Mouse (Mus musculus): Measurements from ENCODE around the gene Trim7.
"Not testable (repeated sequence)": the region's sequence is repeated elsewhere in the genome, so short reads cannot be mapped to it uniquely, and the experiment has no call there.

The Trim7 gene

GRCm38 (mm10) chr11:48825979-48826751, at the start of gene Trim7, which contains the start of gene Gm12184:
TSS of gene Trim7 (plus strand) at chr11:48826140.
TSS of gene Gm12184 (minus strand) at chr11:48826655.
- not testable (repeated sequence) for DNase-seq (ENCODE audit: low spot score in 2 of 2)

GRCm38 (mm10) chr11:48776664-48777063, 49.3 kb upstream of the Trim7 start:
- DNase-seq (ENCODE audit: low spot score in 2 of 2): no peak

- no peak for DNase-seq (ENCODE audit: low spot score in 2 of 2)
Measured at GRCm38 (mm10) chr11:48777303-48777702, 48.6 kb upstream of the Trim7 start.

GRCm38 (mm10) chr11:48779450-48779849, 46.5 kb upstream of the Trim7 start:
- no peak for DNase-seq (ENCODE audit: low spot score in 2 of 2)

- DNase-seq (ENCODE audit: low spot score in 2 of 2): no peak
Measured at GRCm38 (mm10) chr11:48782243-48782642, 43.7 kb upstream of the Trim7 start.

- DNase-seq (ENCODE audit: low spot score in 2 of 2): no peak
Measured at GRCm38 (mm10) chr11:48787455-48788211, 38.3 kb upstream of the Trim7 start.

- peak; percentile 45 to 61 for DNase-seq (ENCODE audit: low spot score in 2 of 2)
Measured at GRCm38 (mm10) chr11:48788311-48789089, 37.4 kb upstream of the Trim7 start.

- no peak for DNase-seq (ENCODE audit: low spot score in 2 of 2)
Measured at GRCm38 (mm10) chr11:48789215-48789614, 36.7 kb upstream of the Trim7 start.

- DNase-seq (ENCODE audit: low spot score in 2 of 2): peak; percentile 58 to 87
Measured at GRCm38 (mm10) chr11:48789973-48790823, 35.7 kb upstream of the Trim7 start.

GRCm38 (mm10) chr11:48790946-48791345, 35.0 kb upstream of the Trim7 start:
- no peak for DNase-seq (ENCODE audit: low spot score in 2 of 2)

- DNase-seq (ENCODE audit: low spot score in 2 of 2): not testable (repeated sequence)
Measured at GRCm38 (mm10) chr11:48791894-48792293, 34.0 kb upstream of the Trim7 start.

- no peak for DNase-seq (ENCODE audit: low spot score in 2 of 2)
Measured at GRCm38 (mm10) chr11:48793184-48793583, 32.8 kb upstream of the Trim7 start.

- DNase-seq (ENCODE audit: low spot score in 2 of 2): no peak
Measured at GRCm38 (mm10) chr11:48795221-48795620, 30.7 kb upstream of the Trim7 start.

GRCm38 (mm10) chr11:48796290-48796689, 29.6 kb upstream of the Trim7 start:
- DNase-seq (ENCODE audit: low spot score in 2 of 2): no peak

GRCm38 (mm10) chr11:48797287-48797686, 28.7 kb upstream of the Trim7 start:
- no peak for DNase-seq (ENCODE audit: low spot score in 2 of 2)

- DNase-seq (ENCODE audit: low spot score in 2 of 2): no peak
Measured at GRCm38 (mm10) chr11:48798308-48798707, 27.6 kb upstream of the Trim7 start.

- peak in 1 of 2 experiments; percentile 33 for DNase-seq (ENCODE audit: low spot score in 2 of 2)
Measured at GRCm38 (mm10) chr11:48798984-48799920, 26.7 kb upstream of the Trim7 start.

GRCm38 (mm10) chr11:48799921-48800701, 25.8 kb upstream of the Trim7 start, which contains the start of gene Rack1:
TSS of gene Rack1 (plus strand) at chr11:48800332.
- peak; percentile 83 to 87 for DNase-seq (ENCODE audit: low spot score in 2 of 2)

Measured in frontal cortex, postnatal 14 days (tissue).